Mouse (Mus musculus): ENCODE measurements at regions not wholly inside any gene's neighbourhood (a gene's known extent, or its start where the extent isn't known, plus 50 kb on each side); places are given as distances from the start of the nearest gene placed in this dataset.

DNA sequence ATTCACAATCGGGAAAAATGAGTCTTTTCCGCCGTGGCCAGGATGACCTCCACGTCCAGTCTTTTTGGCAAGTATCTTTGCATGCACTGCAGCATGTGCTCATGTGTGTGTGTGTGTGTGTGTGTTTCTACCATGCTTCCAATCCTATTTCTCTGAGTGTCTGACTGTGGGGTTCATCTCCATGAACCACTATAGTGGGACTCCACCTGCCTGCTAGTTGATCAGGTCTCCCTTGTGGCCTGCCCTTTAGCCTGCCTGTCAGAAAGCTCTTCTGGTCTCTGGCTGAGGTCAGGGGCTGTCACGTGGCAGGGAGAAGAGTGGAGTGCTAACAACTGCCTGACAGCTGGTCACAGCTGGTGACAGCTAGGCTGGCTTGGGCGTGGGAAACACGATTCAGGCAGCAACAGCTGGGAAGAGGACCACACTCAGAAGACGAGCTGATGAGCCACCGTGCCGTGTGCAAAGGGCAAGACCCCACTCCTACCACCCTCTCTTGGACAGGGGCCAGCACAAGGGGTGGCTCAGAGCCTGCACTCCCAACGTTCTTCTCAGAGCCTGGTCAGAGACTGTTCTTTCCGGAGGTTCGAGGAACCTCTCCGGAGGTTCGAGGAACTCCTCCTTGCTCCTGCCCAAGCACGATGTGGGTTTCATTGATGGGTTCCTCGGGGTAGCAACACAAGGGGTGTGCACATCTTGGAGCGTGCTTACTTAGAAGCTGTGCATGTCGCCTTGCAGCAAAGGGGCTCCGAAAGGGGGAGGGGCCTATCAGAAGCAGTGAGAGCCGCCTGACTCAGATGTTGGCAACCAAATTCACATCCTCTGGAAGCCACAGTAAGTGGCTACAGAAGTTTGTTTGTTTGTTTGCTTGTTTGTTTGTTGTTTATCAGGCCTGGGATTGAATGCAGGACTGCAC lies 53.6 kb upstream of the Mycn start:
- Histone ChIP-seq H3K4me3 (ENCODE audit: low read length) (no peak overlapping the region), H3K27me3 (ENCODE audit: insufficient read depth, low read length) (no peaks in the 10 kb centered on the region), H3K4me1 (ENCODE audit: insufficient read depth, low read length) (no peaks in the 10 kb centered on the region), H3K9ac (replicated peaks; ENCODE audit: low read length) (no peak overlapping the region), H3K36me3 (ENCODE audit: insufficient read depth, low read length) (no peaks in the 10 kb centered on the region), H3K4me2 (ENCODE audit: low read depth, low read length) (no peak overlapping the region), H3K27ac (no peak overlapping the region), H3K9me3 (ENCODE audit: low read length) (no peaks in the 10 kb centered on the region)
- 49% methylated on average over 21 of the region's 21 CpGs for WGBS
- ATAC-seq (peak; percentile 45; the same call in 1 of the 2 replicates), DNase-seq (ENCODE audit: low spot score) (no peak)
- TF ChIP-seq CTCF (IDR thresholded peaks at IDR 0.05; ENCODE audit: low read depth), result no peak

DNA sequence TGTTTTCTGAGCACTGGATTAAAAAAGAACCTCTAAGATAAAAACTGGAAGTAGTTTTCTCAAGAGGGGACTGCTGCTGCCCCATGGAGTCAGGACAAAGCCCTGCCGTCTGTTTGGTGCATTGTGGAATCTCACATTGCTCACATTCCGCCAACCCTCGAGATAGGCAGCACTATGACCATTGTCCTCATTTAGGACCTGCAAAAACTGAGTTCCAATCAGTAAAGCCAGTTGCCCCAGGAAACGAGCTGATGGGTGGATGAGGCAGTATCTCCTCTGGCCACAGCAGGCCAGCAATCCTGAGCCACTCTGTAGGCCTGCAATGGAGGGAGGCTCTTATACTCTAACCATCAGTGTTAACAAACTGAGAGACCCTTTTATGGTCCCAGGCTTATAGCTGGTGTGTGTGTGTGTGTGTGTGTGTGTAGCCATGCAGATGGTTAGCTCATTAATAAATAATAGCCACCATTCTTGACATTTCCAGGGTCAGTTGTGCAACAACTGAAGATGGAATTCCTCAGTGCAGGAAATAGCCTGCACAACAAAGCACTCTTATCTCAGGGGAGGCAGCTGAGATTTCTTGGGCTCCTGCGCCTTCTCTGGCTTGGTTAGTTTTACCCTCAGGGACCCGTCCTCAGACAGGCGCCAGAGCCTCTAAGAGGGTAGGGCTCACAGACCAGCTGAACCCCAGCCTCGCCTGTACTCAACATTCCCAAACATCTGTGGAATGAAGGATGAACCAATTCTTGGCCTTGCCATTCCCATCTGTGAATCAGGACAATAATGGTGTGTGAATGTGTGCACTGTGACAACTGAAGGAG lies 52.4 kb upstream of the Mycn start:
- H3K27ac ChIP-seq, result no peak overlapping the region
- no peak overlapping the region for H3K9ac ChIP-seq (replicated peaks; ENCODE audit: low read length)
- no peaks in the 10 kb centered on the region for H3K27me3 ChIP-seq (ENCODE audit: insufficient read depth, low read length)
- WGBS, result 50% methylated on average over 8 of the region's 8 CpGs
- H3K4me1 ChIP-seq (ENCODE audit: insufficient read depth, low read length), result no peaks in the 10 kb centered on the region
- H3K36me3 ChIP-seq (ENCODE audit: insufficient read depth, low read length), result no peaks in the 10 kb centered on the region
- peak; percentile 32; the same call in 1 of the 2 replicates for ATAC-seq
- DNase-seq (ENCODE audit: low spot score), result no peak
- H3K9me3 ChIP-seq (ENCODE audit: low read length), result no peaks in the 10 kb centered on the region
- no peak overlapping the region for H3K4me3 ChIP-seq (ENCODE audit: low read length)
- no peak for TF ChIP-seq CTCF (IDR thresholded peaks at IDR 0.05; ENCODE audit: low read depth)
- H3K4me2 ChIP-seq (ENCODE audit: low read depth, low read length), result no peak overlapping the region

All from hindbrain, postnatal 0 days (tissue).